Mouse (Mus musculus): ENCODE results near the gene Rbx1.

GRCm38 (mm10) chr15:81523169-81523871 is 57.2 kb downstream of the Rbx1 start:
- TF ChIP-seq CTCF (IDR thresholded peaks at IDR 0.05): peak; percentile 26; the same call in 1 of the 2 replicates
- TF ChIP-seq EP300 (IDR thresholded peaks at IDR 0.05): peak; percentile 95
